Mouse (Mus musculus) C2C12 (cell line): ENCODE measurements around the gene Ccnl1.

Experiments used
- CEBPB ChIP-seq: IDR thresholded peaks from one replicate; pipeline ENCODE4 v1.6.1; 2011; ENCODE audit warnings: low read depth, mild to moderate bottlenecking, control low read depth, moderate library complexity
- CTCF ChIP-seq: IDR thresholded peaks from one replicate; pipeline ENCODE4 v1.5.1; 2011; ENCODE audit not compliant: control insufficient read depth, insufficient read depth, insufficient read length
- MAX ChIP-seq: IDR thresholded peaks from one replicate; pipeline ENCODE4 v1.6.1; 2011; ENCODE audit warnings: mild to moderate bottlenecking, control low read depth
- MYOD1 ChIP-seq: IDR thresholded peaks from one replicate; pipeline ENCODE4 v1.6.1; 2011; ENCODE audit warnings: low read depth; ENCODE audit not compliant: control insufficient read depth, insufficient read length
- MYOG ChIP-seq: IDR thresholded peaks from one replicate; pipeline ENCODE4 v1.6.1; 2011; ENCODE audit not compliant: control insufficient read depth, insufficient read length; ENCODE audit errors: extremely low read depth

GRCm38 (mm10) chr3:65921671-65922070 is 36.4 kb downstream of the Ccnl1 start:
- TF ChIP-seq CTCF, result no peak
- TF ChIP-seq MYOD1, result no peak
- no peak for TF ChIP-seq MAX
- TF ChIP-seq CEBPB, result no peak
- TF ChIP-seq MYOG, result no peak
